Mouse (Mus musculus) cerebellum, adult 11 months (tissue): ENCODE results near the gene Mael.

Source experiments
- DNase-seq: peaks from one replicate; pipeline ENCODE4 v3.0.0; 2022

Mael gene

GRCm38 (mm10) chr1:166204171-166204570, 34.4 kb downstream of the Mael start:
- no peak for DNase-seq

DNA sequence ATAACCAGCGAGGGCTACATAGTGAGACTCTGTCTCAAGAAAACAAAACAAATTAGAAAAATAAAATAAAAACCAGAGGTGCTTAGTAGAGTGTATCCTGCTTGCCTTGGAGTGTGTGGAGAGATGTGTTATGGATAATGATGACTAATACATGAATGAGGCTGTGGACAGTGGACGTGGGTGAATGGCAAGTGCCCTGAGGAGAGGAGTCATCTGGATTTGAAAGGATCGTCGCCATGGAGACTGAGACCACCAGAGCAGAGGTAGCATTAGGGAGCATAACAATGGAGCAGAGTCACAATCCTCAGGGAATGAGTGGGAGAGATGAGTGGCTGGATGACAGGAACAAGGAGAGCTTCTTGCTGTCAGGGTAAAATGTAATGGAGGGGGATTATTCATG, 48.7 kb downstream of the Mael start:
- no peak for DNase-seq

- no peak for DNase-seq
These were observed 53.2 kb downstream of the Mael start for GRCm38 (mm10) chr1:166185357-166185756.

- DNase-seq, result no peak
These were observed 53.9 kb downstream of the Mael start for GRCm38 (mm10) chr1:166184391-166185229.

DNA sequence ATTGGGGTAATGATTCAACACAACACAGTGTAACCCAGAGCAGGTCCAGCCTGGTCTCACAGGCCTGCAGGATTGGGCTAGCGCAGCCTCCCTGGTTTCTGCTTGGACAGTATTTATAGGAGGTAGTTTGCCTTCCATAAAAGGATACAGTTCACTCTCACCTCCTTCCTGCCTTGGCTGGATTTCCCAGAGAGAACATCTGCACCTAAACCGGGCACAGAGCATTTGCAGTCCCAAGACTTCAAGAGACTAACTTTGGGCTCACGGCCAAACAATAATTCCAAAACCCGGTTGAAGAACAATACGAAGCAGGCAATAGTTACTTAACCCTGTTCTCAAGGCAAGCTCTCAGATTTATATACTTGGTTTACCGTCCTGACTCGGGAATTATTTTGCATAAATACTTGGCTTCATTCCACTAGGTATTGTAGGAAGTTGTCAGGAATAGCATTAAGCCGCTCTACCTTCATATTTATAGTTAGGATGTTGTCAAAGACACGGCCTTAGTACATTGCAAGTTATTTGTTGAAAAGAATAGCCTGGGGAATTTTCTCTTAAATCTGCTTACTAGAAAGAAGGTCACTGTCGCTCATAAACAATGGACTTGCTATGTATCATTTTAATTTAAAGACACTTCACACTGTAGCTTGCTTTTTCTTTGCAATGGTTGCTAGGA, 55.5 kb downstream of the Mael start:
- DNase-seq, result no peak

- no peak for DNase-seq
These were observed 57.0 kb downstream of the Mael start for GRCm38 (mm10) chr1:166181510-166181909.

GRCm38 (mm10) chr1:166173621-166174020, 64.9 kb downstream of the Mael start:
- DNase-seq, result no peak

- no peak for DNase-seq
These were observed 65.6 kb downstream of the Mael start for GRCm38 (mm10) chr1:166172992-166173391.

DNA sequence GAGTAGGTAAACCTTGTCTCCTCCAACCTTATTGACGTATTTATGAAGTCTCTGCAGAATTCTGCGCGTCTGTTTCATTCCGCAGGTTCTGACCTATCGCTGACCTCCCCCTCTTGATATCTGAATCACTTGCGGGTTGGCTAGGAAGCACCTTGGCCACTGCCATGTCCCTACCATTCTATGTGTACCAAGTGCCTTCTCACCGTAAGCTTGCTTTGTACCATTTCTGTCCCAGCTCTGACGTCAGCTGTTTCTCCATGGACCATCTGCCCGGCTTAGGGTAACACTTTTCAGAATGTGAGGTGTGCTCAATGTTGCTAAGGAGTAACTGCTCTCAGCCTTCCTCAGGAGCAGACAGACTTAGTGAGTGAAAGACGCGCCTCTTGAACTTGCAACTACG, 67.7 kb downstream of the Mael start:
- no peak for DNase-seq

- DNase-seq, result no peak
These were observed 68.8 kb downstream of the Mael start for GRCm38 (mm10) chr1:166169713-166170112.

GRCm38 (mm10) chr1:166168017-166168416, 70.5 kb downstream of the Mael start:
- no peak for DNase-seq

GRCm38 (mm10) chr1:166167405-166167804, 71.1 kb downstream of the Mael start:
- no peak for DNase-seq

GRCm38 (mm10) chr1:166165159-166165558, 73.4 kb downstream of the Mael start:
- no peak for DNase-seq

GRCm38 (mm10) chr1:166164580-166164979, 74.0 kb downstream of the Mael start:
- DNase-seq, result no peak

GRCm38 (mm10) chr1:166160569-166161445, 77.7 kb downstream of the Mael start:
- peak; percentile 48 for DNase-seq

DNA sequence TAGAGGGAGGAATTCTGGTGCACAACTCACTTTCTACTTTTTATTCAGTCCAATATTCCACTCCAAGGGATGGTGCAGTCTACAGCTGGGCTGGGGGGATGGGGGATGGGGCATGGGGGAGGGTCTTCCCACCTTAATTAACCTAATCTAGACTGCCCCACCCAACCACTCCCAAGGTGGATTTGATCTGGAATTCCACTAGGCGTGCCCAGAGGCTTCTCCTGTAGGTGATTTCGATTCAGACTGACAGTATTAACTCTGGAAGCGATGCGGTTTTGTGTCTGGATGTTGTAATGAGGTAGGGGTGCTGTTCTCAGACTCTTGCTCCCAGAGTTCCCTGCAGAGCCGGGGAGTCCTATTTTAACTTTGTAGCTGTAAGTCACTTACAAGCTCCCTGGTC, 78.4 kb downstream of the Mael start:
- DNase-seq, result no peak

- DNase-seq, result no peak
These were observed 79.9 kb downstream of the Mael start for GRCm38 (mm10) chr1:166158664-166159063.

- no peak for DNase-seq
These were observed 80.8 kb downstream of the Mael start for GRCm38 (mm10) chr1:166157712-166158111.

DNA sequence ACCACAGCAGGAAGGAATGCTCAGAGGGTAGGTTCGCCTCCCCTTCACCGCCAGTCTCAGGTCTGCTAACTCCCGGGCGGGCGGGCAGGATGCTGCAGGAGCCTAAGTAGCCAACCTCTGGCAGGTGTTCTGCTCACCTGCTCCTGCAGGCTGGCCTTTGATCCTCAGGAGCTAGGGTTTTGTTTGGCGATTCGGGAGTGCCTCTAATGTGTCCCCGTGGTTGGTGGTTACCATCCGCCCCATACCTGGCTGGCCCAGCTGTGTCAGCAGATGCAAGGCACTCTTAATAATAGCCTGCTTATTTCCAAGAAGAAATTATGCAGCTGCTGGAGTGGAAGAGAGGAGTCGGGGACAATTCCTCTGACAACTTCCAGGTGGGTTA, 83.4 kb downstream of the Mael start:
- DNase-seq, result no peak

- DNase-seq, result peak; percentile 68
These were observed 84.1 kb downstream of the Mael start for GRCm38 (mm10) chr1:166154162-166155112.

- peak; percentile 68 for DNase-seq
These were observed 85.0 kb downstream of the Mael start for GRCm38 (mm10) chr1:166153351-166154120.
